Mouse (Mus musculus): Measurements from ENCODE around the gene Deaf1.
"Not testable (repeated sequence)": the region's sequence is repeated elsewhere in the genome, so short reads cannot be mapped to it uniquely, and the experiment has no call there.

Gene Deaf1

GRCm38 (mm10) chr7:141256159-141256558, 71.3 kb downstream of the Deaf1 start:
- DNase-seq, result no peak

DNA sequence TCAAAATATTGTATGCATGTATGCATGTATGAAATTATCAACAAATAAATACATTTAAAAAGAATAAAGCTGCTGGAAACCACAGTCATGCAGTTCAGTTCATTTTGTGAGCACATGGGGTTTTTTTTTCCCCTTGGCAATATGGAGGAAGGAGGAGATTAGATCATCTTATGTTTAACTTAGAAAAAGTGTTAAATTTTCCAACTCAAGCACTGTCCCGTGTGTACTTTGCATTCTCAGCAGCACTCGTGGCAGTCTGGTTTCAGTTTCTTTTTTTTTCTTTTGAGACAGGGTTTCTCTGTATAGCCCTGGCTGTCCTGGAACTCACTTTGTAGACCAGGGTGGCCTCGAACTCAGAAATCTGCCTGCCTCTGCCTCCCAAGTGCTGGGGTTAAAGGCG, 77.0 kb downstream of the Deaf1 start:
- DNase-seq, result not testable (repeated sequence)

All from kidney, adult 11 months (tissue).